Mouse (Mus musculus) lung, adult 18-20 months (tissue): Measurements from ENCODE around the gene Efcab3.
A peak's percentile ranks its signal among the peaks of the same experiment; 100 is the strongest.
"Not testable (repeated sequence)": the region's sequence is repeated elsewhere in the genome, so short reads cannot be mapped to it uniquely, and the experiment has no call there.

ENCODE experiments used
- DNase-seq, 2 experiments: peaks; one replicate each; pipeline ENCODE4 v3.0.0; 2022; ENCODE audit warnings: mixed read lengths in 2 of 2

Gene Efcab3

GRCm38 (mm10) chr11:105063292-105063691 lies at the start of gene Efcab3:
Gene Efcab3 (plus strand): TSS chr11:105063592.
- no peak for DNase-seq

GRCm38 (mm10) chr11:105021071-105021470 lies 42.3 kb upstream of the Efcab3 start:
- DNase-seq: no peak

GRCm38 (mm10) chr11:105028744-105029348 lies 34.5 kb upstream of the Efcab3 start:
- DNase-seq: no peak

- DNase-seq: no peak
Observed at GRCm38 (mm10) chr11:105029525-105029924, 33.9 kb upstream of the Efcab3 start.

GRCm38 (mm10) chr11:105030229-105030628 lies 33.2 kb upstream of the Efcab3 start:
- DNase-seq: no peak

- no peak for DNase-seq
Observed at GRCm38 (mm10) chr11:105031103-105031502, 32.3 kb upstream of the Efcab3 start.

GRCm38 (mm10) chr11:105035081-105035480 lies 28.3 kb upstream of the Efcab3 start:
- no peak for DNase-seq

GRCm38 (mm10) chr11:105112448-105112847 lies 49.1 kb downstream of the Efcab3 start:
- DNase-seq: not testable (repeated sequence)

- no peak for DNase-seq
Observed at GRCm38 (mm10) chr11:105117814-105118213, 54.4 kb downstream of the Efcab3 start.

GRCm38 (mm10) chr11:105120551-105121061 lies 57.2 kb downstream of the Efcab3 start:
- DNase-seq: no peak

GRCm38 (mm10) chr11:105121792-105122191 lies 58.4 kb downstream of the Efcab3 start:
- DNase-seq: not testable (repeated sequence)

- peak; percentile 25 to 26 for DNase-seq
Observed at GRCm38 (mm10) chr11:105123986-105124385, 60.6 kb downstream of the Efcab3 start.

GRCm38 (mm10) chr11:105125735-105126519 lies 62.5 kb downstream of the Efcab3 start, which contains the start of gene Mettl2:
Gene Mettl2 (plus strand): TSS chr11:105126425.
- peak; percentile 81 to 82 for DNase-seq

- DNase-seq: no peak
Observed at GRCm38 (mm10) chr11:105126520-105127029, 63.2 kb downstream of the Efcab3 start.

- DNase-seq: no peak
Observed at GRCm38 (mm10) chr11:105135692-105136091, 72.3 kb downstream of the Efcab3 start.

GRCm38 (mm10) chr11:105137255-105137654 lies 73.9 kb downstream of the Efcab3 start:
- not testable (repeated sequence) for DNase-seq

GRCm38 (mm10) chr11:105140512-105140911 lies 77.1 kb downstream of the Efcab3 start:
- not testable (repeated sequence) for DNase-seq

GRCm38 (mm10) chr11:105141115-105141514 lies 77.7 kb downstream of the Efcab3 start:
- DNase-seq: no peak

GRCm38 (mm10) chr11:105143564-105143963 lies 80.2 kb downstream of the Efcab3 start:
- no peak for DNase-seq

- DNase-seq: no peak
Observed at GRCm38 (mm10) chr11:105144084-105144483, 80.7 kb downstream of the Efcab3 start.

GRCm38 (mm10) chr11:105144508-105145210 lies 81.3 kb downstream of the Efcab3 start:
- DNase-seq: no peak

GRCm38 (mm10) chr11:105145211-105145610 lies 81.8 kb downstream of the Efcab3 start:
- DNase-seq: no peak

GRCm38 (mm10) chr11:105146593-105146992 lies 83.2 kb downstream of the Efcab3 start, which contains the start of gene Gm10842:
Gene Gm10842 (plus strand): TSS chr11:105146893.
- no peak for DNase-seq
